Mouse (Mus musculus): ENCODE results near the gene Oxct1.

Oxct1 gene

GRCm38 (mm10) chr15:4026231-4026773 is at the start of gene Oxct1:
Oxct1 (plus strand) TSS chr15:4026383.
- peak; percentile 94 to 96 for DNase-seq (ENCODE audit: low spot score in 2 of 2)

- no peak for DNase-seq (ENCODE audit: low spot score in 2 of 2)
These were observed 47.9 kb upstream of the Oxct1 start for GRCm38 (mm10) chr15:3978279-3978678.

GRCm38 (mm10) chr15:3979061-3979848 is 46.9 kb upstream of the Oxct1 start, which contains the start of gene Fbxo4:
Fbxo4 (minus strand) TSS chr15:3979573.
- DNase-seq (ENCODE audit: low spot score in 2 of 2), result peak; percentile 63 to 64

GRCm38 (mm10) chr15:3979871-3980270 is 46.3 kb upstream of the Oxct1 start:
- DNase-seq (ENCODE audit: low spot score in 2 of 2), result no peak

GRCm38 (mm10) chr15:3982732-3983131 is 43.5 kb upstream of the Oxct1 start:
- no peak for DNase-seq (ENCODE audit: low spot score in 2 of 2)

- no peak for DNase-seq (ENCODE audit: low spot score in 2 of 2)
These were observed 41.3 kb upstream of the Oxct1 start for GRCm38 (mm10) chr15:3984876-3985275.

- no peak for DNase-seq (ENCODE audit: low spot score in 2 of 2)
These were observed 38.2 kb upstream of the Oxct1 start for GRCm38 (mm10) chr15:3987981-3988380.

- no peak for DNase-seq (ENCODE audit: low spot score in 2 of 2)
These were observed 31.2 kb upstream of the Oxct1 start for GRCm38 (mm10) chr15:3994852-3995447.

- DNase-seq (ENCODE audit: low spot score in 2 of 2), result peak; percentile 97 to 98
These were observed 30.5 kb upstream of the Oxct1 start, which contains the start of gene AW549877 for GRCm38 (mm10) chr15:3995448-3996266. AW549877 (minus strand) TSS chr15:3995744.

- DNase-seq (ENCODE audit: low spot score in 2 of 2), result no peak
These were observed 29.7 kb upstream of the Oxct1 start for GRCm38 (mm10) chr15:3996267-3997010.

GRCm38 (mm10) chr15:3999144-3999543 is 27.0 kb upstream of the Oxct1 start:
- DNase-seq (ENCODE audit: low spot score in 2 of 2), result no peak

- no peak for DNase-seq (ENCODE audit: low spot score in 2 of 2)
These were observed 25.6 kb upstream of the Oxct1 start for GRCm38 (mm10) chr15:4000536-4000935.

- DNase-seq (ENCODE audit: low spot score in 2 of 2), result no peak
These were observed 12.3 kb upstream of the Oxct1 start for GRCm38 (mm10) chr15:4013873-4014272.

GRCm38 (mm10) chr15:4020711-4021110 is 5.5 kb upstream of the Oxct1 start:
- no peak for DNase-seq (ENCODE audit: low spot score in 2 of 2)

- DNase-seq (ENCODE audit: low spot score in 2 of 2), result no peak
These were observed 2.4 kb upstream of the Oxct1 start for GRCm38 (mm10) chr15:4023747-4024146.

- DNase-seq (ENCODE audit: low spot score in 2 of 2), result no peak
These were observed 1.3 kb upstream of the Oxct1 start for GRCm38 (mm10) chr15:4024726-4025507.

GRCm38 (mm10) chr15:4025508-4025904 is 677 bp upstream of the Oxct1 start:
- no peak for DNase-seq (ENCODE audit: low spot score in 2 of 2)

- DNase-seq (ENCODE audit: low spot score in 2 of 2), result peak; percentile 78 to 87
These were observed 825 bp downstream of the Oxct1 start for GRCm38 (mm10) chr15:4026831-4027584.

GRCm38 (mm10) chr15:4027671-4028410 is 1.7 kb downstream of the Oxct1 start:
- no peak for DNase-seq (ENCODE audit: low spot score in 2 of 2)

All from right cerebral cortex, postnatal 36 days (tissue).